Mouse (Mus musculus) kidney, embryonic 15.5 days (tissue): ENCODE results near the gene Tbcel. TPM values are rescaled to one million over a fixed set of nuclear protein-coding genes. Genes with fewer than 3 reads are reported as not detected.
A peak's percentile ranks its signal among the peaks of the same experiment; 100 is the strongest.

Experiments used
- ATAC-seq: fragments of 200-750 bp; cut with Nextera tagmentation; replicated peaks from 2 replicates; pipeline ENCODE4 v1.8.0; 2017; ENCODE audit warnings: moderate TSS enrichment; ENCODE audit not compliant: low FRiP score
- H3K27ac ChIP-seq: fragments of 300-500 bp; sonication (generic); 2 replicates; pipeline ENCODE4 v1.5.1; 2015; ENCODE audit warnings: mild to moderate bottlenecking, inconsistent platforms
- H3K27me3 ChIP-seq: fragments of 300-500 bp; sonication (generic); 2 replicates; pipeline ENCODE4 v1.6.1; 2015; ENCODE audit warnings: inconsistent platforms
- H3K36me3 ChIP-seq: fragments of 300-500 bp; sonication (generic); 2 replicates; pipeline ENCODE4 v1.6.1; 2015; ENCODE audit warnings: inconsistent platforms
- H3K4me1 ChIP-seq: fragments of 300-500 bp; sonication (generic); 2 replicates; pipeline ENCODE4 v1.6.1; 2015; ENCODE audit warnings: inconsistent platforms
- H3K4me2 ChIP-seq: fragments of 300-500 bp; sonication (generic); 2 replicates; pipeline ENCODE4 v1.6.1; 2015; ENCODE audit warnings: moderate library complexity, mild to moderate bottlenecking, inconsistent platforms
- H3K4me3 ChIP-seq: fragments of 300-500 bp; sonication (generic); replicated peaks from 2 replicates; pipeline ENCODE4 v1.5.1; 2015; ENCODE audit warnings: mild to moderate bottlenecking, inconsistent platforms
- H3K9ac ChIP-seq: fragments of 300-500 bp; sonication (generic); 2 replicates; pipeline ENCODE4 v1.6.1; 2015; ENCODE audit warnings: mild to moderate bottlenecking, inconsistent platforms
- H3K9me3 ChIP-seq: fragments of 300-500 bp; sonication (generic); replicated peaks from 2 replicates; pipeline ENCODE4 v1.6.1; 2016; ENCODE audit warnings: inconsistent platforms
- WGBS: fragments of 180-500 bp; shearing (Covaris S2); methylation state at CpG from one replicate; pipeline ENCODE4 v1.1.7; 2015; ENCODE audit warnings: mixed read lengths; 5-methylcytosine and 5-hydroxymethylcytosine counted together
- polyA plus RNA-seq: library from polyadenylated mRNA; unstranded; fragments of >200 nt; fragmentation: Nextera tagmentation; extraction: Ambion mirVana; gene quantifications from 2 replicates; pipeline ENCODE4 v1.2.1, GENCODE M21; 2015

The Tbcel gene
- polyA plus RNA-seq, 1 experiment from 2014 or later: 5.1 TPM

DNA sequence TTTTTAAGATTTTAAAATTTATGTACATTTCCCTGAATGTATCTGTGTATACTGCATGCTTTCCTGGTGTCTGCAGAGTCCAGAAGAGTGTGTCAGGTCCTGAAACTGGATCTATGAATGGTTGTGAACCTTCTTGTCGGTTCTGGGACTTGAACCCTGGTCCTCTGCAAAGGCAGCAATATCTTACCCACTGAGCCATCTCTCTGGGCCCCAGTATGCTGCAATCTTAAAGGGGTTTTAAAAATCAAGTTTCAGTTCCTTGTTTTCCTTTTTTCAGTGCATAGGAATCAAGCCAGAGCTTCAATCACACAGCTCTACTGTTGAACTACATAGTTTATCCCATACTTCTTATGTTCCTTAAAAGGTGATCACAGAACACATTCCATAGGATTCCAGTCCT is 24.7 kb downstream of the Tbcel start:
- Histone ChIP-seq H3K9ac (no peak overlapping the region), H3K27me3 (no peaks in the 10 kb centered on the region), H3K4me2 (no peak overlapping the region), H3K4me3 (no peak overlapping the region), H3K27ac (no peak overlapping the region), H3K4me1 (no peaks in the 10 kb centered on the region), H3K36me3 (no peaks in the 10 kb centered on the region), H3K9me3 (no peaks in the 10 kb centered on the region)
- 89% methylated on average over 1 of the region's 1 CpGs for WGBS
- no peak for ATAC-seq

- Histone ChIP-seq H3K27me3 (no peaks in the 10 kb centered on the region), H3K9me3 (no peaks in the 10 kb centered on the region), H3K9ac (no peak overlapping the region), H3K4me3 (no peak overlapping the region), H3K27ac (no peak overlapping the region), H3K36me3 (no peaks in the 10 kb centered on the region), H3K4me2 (no peak overlapping the region), H3K4me1 (peaks cover 8% of the 10 kb centered on the region)
- 85% methylated on average over 4 of the region's 4 CpGs for WGBS
- no peak for ATAC-seq
These were observed 31.4 kb downstream of the Tbcel start for GRCm38 (mm10) chr9:42476166-42476565.

- H3K4me2 ChIP-seq: no peak overlapping the region
- H3K27me3 ChIP-seq: no peaks in the 10 kb centered on the region
- no peak for ATAC-seq
- no peaks in the 10 kb centered on the region for H3K9me3 ChIP-seq
- H3K36me3 ChIP-seq: 0 out of 2 replicates have a peak, but pooled peaks cover 5% of the 10 kb centered on the region
- H3K4me1 ChIP-seq: peaks cover 15% of the 10 kb centered on the region
- no peak overlapping the region for H3K27ac ChIP-seq
- 83% methylated on average over 8 of the region's 8 CpGs for WGBS
- H3K4me3 ChIP-seq: no peak overlapping the region
- no peak overlapping the region for H3K9ac ChIP-seq
These were observed 33.4 kb downstream of the Tbcel start for GRCm38 (mm10) chr9:42474244-42474643.

- Histone ChIP-seq H3K4me2 (peak overlapping the region; percentile 78), H3K4me1 (peaks cover 18% of the 10 kb centered on the region), H3K4me3 (peak overlapping the region; percentile 84), H3K9me3 (no peaks in the 10 kb centered on the region), H3K36me3 (0 out of 2 replicates have a peak, but pooled peaks cover 6% of the 10 kb centered on the region), H3K27me3 (no peaks in the 10 kb centered on the region), H3K9ac (peak overlapping the region; percentile 74), H3K27ac (peak overlapping the region; percentile 82)
- peak; percentile 95 for ATAC-seq
- WGBS: 6% methylated on average over 49 of the region's 49 CpGs
These were observed 35.5 kb downstream of the Tbcel start for GRCm38 (mm10) chr9:42471921-42472747.

DNA sequence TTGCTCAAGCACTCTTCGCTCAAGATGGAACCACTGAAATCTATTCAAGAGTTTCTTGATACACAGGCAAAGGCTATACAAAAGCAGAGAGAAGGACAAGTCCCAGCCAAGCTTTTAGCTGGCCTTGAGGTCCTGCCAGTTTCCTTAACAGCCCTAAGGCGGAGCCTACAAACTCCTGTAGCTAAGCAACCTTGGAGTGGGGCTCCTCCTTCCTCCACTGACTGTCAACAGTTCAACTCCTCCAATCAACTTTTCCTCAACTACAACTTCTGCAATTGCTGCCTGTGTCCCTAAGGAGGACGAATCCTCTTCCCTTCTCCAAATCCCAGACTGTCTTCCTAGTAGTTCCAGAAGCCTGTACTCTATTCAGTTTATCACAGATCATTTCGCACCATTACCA is 36.4 kb downstream of the Tbcel start:
- peak overlapping the region; percentile 82 for H3K27ac ChIP-seq
- whole genome bisulfite sequencing: 40% methylated on average over 4 of the region's 4 CpGs
- H3K9ac ChIP-seq: peak overlapping the region; percentile 74
- H3K4me1 ChIP-seq: peaks cover 18% of the 10 kb centered on the region
- no peaks in the 10 kb centered on the region for H3K27me3 ChIP-seq
- no peaks in the 10 kb centered on the region for H3K9me3 ChIP-seq
- 0 out of 2 replicates have a peak, but pooled peaks cover 6% of the 10 kb centered on the region for H3K36me3 ChIP-seq
- ATAC-seq: 0 out of 2 replicates have a peak, but pooled peaks have one; percentile 59
- peak overlapping the region; percentile 78 for H3K4me2 ChIP-seq
- peak overlapping the region; percentile 84 for H3K4me3 ChIP-seq

DNA sequence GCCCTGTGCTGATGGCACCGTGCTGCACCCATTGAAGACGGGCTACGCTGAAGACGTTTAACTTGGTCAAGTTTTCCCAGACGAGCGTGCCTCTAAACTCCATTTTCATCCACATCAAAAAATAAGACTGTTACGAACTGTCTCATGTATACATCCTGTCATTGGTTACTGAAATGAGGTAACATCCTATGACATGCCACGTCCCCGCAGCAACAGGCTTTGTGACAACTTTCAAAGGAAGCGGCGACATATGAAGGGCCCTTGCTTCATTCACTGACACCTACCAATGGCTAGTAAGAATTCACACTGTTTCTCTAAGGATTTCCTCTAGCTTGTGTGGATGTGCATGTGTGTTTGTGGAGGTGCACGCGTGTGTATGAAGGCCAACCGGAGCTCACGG is 38.3 kb downstream of the Tbcel start:
- H3K9me3 ChIP-seq: no peaks in the 10 kb centered on the region
- peaks cover 27% of the 10 kb centered on the region for H3K4me1 ChIP-seq
- WGBS: 94% methylated on average over 15 of the region's 15 CpGs
- H3K4me2 ChIP-seq: no peak overlapping the region
- no peaks in the 10 kb centered on the region for H3K27me3 ChIP-seq
- H3K9ac ChIP-seq: no peak overlapping the region
- no peak for ATAC-seq
- H3K4me3 ChIP-seq: no peak overlapping the region
- 0 out of 2 replicates have a peak, but pooled peaks cover 6% of the 10 kb centered on the region for H3K36me3 ChIP-seq
- H3K27ac ChIP-seq: no peak overlapping the region

DNA sequence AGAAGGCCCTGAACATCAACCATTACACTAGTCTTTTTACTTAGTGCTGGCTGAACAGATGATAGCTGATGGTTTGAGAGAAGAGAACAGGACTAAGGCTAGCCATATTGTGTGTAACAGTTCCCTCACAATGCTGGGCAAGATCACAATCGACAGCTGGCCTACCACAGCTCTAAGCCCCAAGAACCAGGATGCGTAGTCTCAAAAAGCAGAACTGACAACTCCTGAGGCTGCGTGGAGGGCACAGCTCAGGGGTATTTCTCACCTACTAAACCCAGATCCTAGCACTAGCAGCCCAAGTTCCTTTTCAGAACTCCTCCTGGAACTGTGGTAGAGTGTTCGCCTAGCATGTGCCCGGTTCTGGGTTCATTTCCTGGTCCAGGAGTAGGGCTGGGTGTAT is 39.2 kb downstream of the Tbcel start:
- ATAC-seq: no peak
- Histone ChIP-seq H3K27me3 (no peaks in the 10 kb centered on the region), H3K9ac (no peak overlapping the region), H3K36me3 (0 out of 2 replicates have a peak, but pooled peaks cover 6% of the 10 kb centered on the region), H3K9me3 (no peaks in the 10 kb centered on the region), H3K27ac (no peak overlapping the region), H3K4me1 (peaks cover 34% of the 10 kb centered on the region), H3K4me3 (no peak overlapping the region), H3K4me2 (no peak overlapping the region)
- WGBS: 93% methylated on average over 5 of the region's 5 CpGs

- H3K4me1 ChIP-seq: peaks cover 40% of the 10 kb centered on the region
- H3K36me3 ChIP-seq: 0 out of 2 replicates have a peak, but pooled peaks cover 6% of the 10 kb centered on the region
- no peaks in the 10 kb centered on the region for H3K27me3 ChIP-seq
- no peak overlapping the region for H3K4me3 ChIP-seq
- H3K4me2 ChIP-seq: no peak overlapping the region
- no peak overlapping the region for H3K27ac ChIP-seq
- no peak overlapping the region for H3K9ac ChIP-seq
- ATAC-seq: no peak
- 66% methylated on average over 12 of the region's 12 CpGs for WGBS
- no peaks in the 10 kb centered on the region for H3K9me3 ChIP-seq
These were observed 40.3 kb downstream of the Tbcel start for GRCm38 (mm10) chr9:42467116-42467815.

DNA sequence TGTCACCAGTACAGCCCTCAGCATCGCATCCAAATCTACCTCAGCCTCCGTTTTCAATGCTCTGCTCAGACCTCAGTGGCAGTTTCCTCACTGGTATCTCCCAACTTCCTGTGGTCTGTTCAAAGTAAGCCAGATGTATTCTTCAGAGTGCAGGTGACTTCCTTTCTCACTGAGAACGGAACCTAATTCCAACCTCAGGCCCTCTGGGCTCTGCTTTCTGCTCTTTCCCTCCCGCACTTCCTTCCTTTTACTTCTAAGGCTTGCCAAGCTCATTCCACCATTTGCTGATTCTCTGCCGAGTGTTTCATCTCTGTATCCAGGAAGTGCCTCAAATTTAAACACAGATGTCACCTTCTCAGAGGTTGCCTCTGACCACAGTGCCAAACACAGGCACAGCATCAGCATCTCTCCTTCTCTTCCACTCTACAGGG is 41.9 kb downstream of the Tbcel start:
- no peaks in the 10 kb centered on the region for H3K27me3 ChIP-seq
- H3K4me3 ChIP-seq: no peak overlapping the region
- H3K9ac ChIP-seq: no peak overlapping the region
- H3K4me1 ChIP-seq: peaks cover 45% of the 10 kb centered on the region
- no peak overlapping the region for H3K4me2 ChIP-seq
- no peak overlapping the region for H3K27ac ChIP-seq
- 65% methylated on average over 5 of the region's 5 CpGs for WGBS
- 0 out of 2 replicates have a peak, but pooled peaks cover 6% of the 10 kb centered on the region for H3K36me3 ChIP-seq
- no peak for ATAC-seq
- H3K9me3 ChIP-seq: no peaks in the 10 kb centered on the region

GRCm38 (mm10) chr9:42464181-42464580 is 43.4 kb downstream of the Tbcel start:
- 91% methylated on average over 9 of the region's 9 CpGs for WGBS
- no peak for ATAC-seq

DNA sequence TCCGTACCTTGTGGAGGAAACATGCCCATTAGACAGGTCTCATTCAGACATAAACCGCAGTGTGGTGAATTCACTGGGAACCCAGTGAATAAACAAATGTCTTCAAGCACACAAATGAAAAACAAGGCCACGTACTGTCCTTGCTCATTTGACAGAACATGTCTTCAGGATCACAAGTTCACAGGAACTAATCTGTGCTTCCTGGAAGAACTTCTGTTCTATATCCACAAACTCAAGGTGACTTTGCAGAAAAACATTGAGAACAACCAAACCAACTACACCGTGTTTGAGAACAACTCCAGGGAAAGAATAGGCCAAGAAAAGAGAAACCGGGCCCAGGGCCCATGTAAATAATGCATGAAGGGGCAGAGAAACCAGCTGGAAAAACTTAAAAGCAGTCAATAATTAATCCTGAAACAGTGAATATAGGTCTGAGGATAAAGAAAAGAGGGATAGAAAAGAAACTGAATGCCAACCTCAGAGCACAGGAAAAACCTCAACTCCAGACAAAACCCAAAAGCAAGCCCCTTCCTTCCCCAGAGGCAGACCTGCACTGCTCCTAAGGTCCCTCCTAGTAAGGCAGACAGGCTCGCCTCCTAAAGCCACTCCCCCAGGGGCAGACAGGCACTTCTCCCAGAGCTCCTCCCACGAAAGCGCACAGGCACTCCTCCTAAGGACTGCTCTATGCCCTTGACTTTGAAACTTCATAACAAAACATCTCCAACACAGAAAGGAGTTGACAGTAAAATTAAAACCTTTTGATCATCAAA is 44.2 kb downstream of the Tbcel start:
- Histone ChIP-seq H3K4me2 (peak overlapping the region; percentile 31; the same call in 1 of the 2 replicates), H3K36me3 (no peaks in the 10 kb centered on the region), H3K27me3 (no peaks in the 10 kb centered on the region), H3K27ac (peak overlapping the region; percentile 78), H3K4me3 (no peak overlapping the region), H3K9me3 (no peaks in the 10 kb centered on the region), H3K9ac (no peak overlapping the region), H3K4me1 (peaks cover 59% of the 10 kb centered on the region)
- peak; percentile 93 for ATAC-seq
- 40% methylated on average over 8 of the region's 8 CpGs for WGBS

More at GRCm38 (mm10) chr9:42464181-42464580, 43.4 kb downstream of the Tbcel start:
- Histone ChIP-seq H3K27ac (no peak overlapping the region), H3K9me3 (no peaks in the 10 kb centered on the region), H3K27me3 (no peaks in the 10 kb centered on the region), H3K4me3 (no peak overlapping the region), H3K36me3 (0 out of 2 replicates have a peak, but pooled peaks cover under 1% of the 10 kb centered on the region), H3K4me2 (no peak overlapping the region), H3K4me1 (peaks cover 55% of the 10 kb centered on the region), H3K9ac (no peak overlapping the region)
